Mouse (Mus musculus) MEL-GATA-1-ER (cell line): ENCODE data around the gene Tex45.

Experiments used
- DNase-seq: peaks from one replicate; pipeline ENCODE4 v3.0.0-alpha.2; 2012; ENCODE audit warnings: low read depth; ENCODE audit errors: extremely low read depth

The Tex45 gene

GRCm38 (mm10) chr8:3483546-3483945 is 12.9 kb downstream of the Tex45 start:
- DNase-seq = no peak

GRCm38 (mm10) chr8:3485192-3485591 is 14.5 kb downstream of the Tex45 start:
- DNase-seq = no peak

GRCm38 (mm10) chr8:3492901-3493844 is 22.5 kb downstream of the Tex45 start, which contains the start of gene Zfp358:
Gene Zfp358, plus strand, starts transcription at chr8:3493138.
- no peak for DNase-seq

GRCm38 (mm10) chr8:3493845-3494208 is 23.2 kb downstream of the Tex45 start:
- DNase-seq = no peak

GRCm38 (mm10) chr8:3495578-3496427 is 25.1 kb downstream of the Tex45 start:
- DNase-seq = no peak

- DNase-seq = no peak
Observed at GRCm38 (mm10) chr8:3496428-3496748, 25.7 kb downstream of the Tex45 start.

GRCm38 (mm10) chr8:3498583-3498982 is 27.9 kb downstream of the Tex45 start:
- DNase-seq = no peak

- no peak for DNase-seq
Observed at GRCm38 (mm10) chr8:3499751-3500150, 29.1 kb downstream of the Tex45 start.

GRCm38 (mm10) chr8:3500235-3501090 is 29.8 kb downstream of the Tex45 start, which contains the start of gene Mcoln1:
Gene Mcoln1, plus strand, starts transcription at chr8:3500457.
- peak; percentile 89 for DNase-seq

GRCm38 (mm10) chr8:3502217-3502616 is 31.6 kb downstream of the Tex45 start:
- no peak for DNase-seq

GRCm38 (mm10) chr8:3507979-3508754 is 37.5 kb downstream of the Tex45 start:
- no peak for DNase-seq

- no peak for DNase-seq
Observed at GRCm38 (mm10) chr8:3514681-3515247, 44.1 kb downstream of the Tex45 start.

- peak; percentile 62 for DNase-seq
Observed at GRCm38 (mm10) chr8:3515260-3515671, 44.6 kb downstream of the Tex45 start, which contains the start of gene Pnpla6. Gene Pnpla6, plus strand, starts transcription at chr8:3515384.

- DNase-seq = peak; percentile 39
Observed at GRCm38 (mm10) chr8:3515771-3516417, 45.2 kb downstream of the Tex45 start.

- DNase-seq = peak; percentile 83
Observed at GRCm38 (mm10) chr8:3516450-3517116, 45.9 kb downstream of the Tex45 start.

- DNase-seq = no peak
Observed at GRCm38 (mm10) chr8:3517117-3517495, 46.4 kb downstream of the Tex45 start.

- no peak for DNase-seq
Observed at GRCm38 (mm10) chr8:3522007-3522697, 51.5 kb downstream of the Tex45 start.

GRCm38 (mm10) chr8:3530816-3531215 is 60.2 kb downstream of the Tex45 start:
- no peak for DNase-seq
